Mouse (Mus musculus) spleen, adult 2 months (tissue): ENCODE measurements around the gene Sh2d2a.

ENCODE experiments used
- CTCF ChIP-seq: fragments of 200-500 bp; IDR thresholded peaks from 2 replicates; pipeline ENCODE4 v1.5.1; 2011; ENCODE audit warnings: mild to moderate bottlenecking, inconsistent platforms; ENCODE audit not compliant: insufficient read depth, insufficient read length, insufficient replicate concordance; ENCODE audit errors: extremely low read depth
- POLR2A ChIP-seq: fragments of 200-500 bp; IDR thresholded peaks from 2 replicates; pipeline ENCODE4 v1.6.1; 2011; ENCODE audit warnings: low read depth, low read length, inconsistent platforms

- TF ChIP-seq CTCF (no peak), POLR2A (no peak)
Measured at GRCm38 (mm10) chr3:87903821-87904220, 57.3 kb downstream of the Sh2d2a start.
